Mouse (Mus musculus) testis, adult 2 months (tissue): ENCODE measurements at regions not wholly inside any gene's neighbourhood (a gene's known extent, or its start where the extent isn't known, plus 50 kb on each side); places are given as distances from the start of the nearest gene placed in this dataset.

Source experiments
- CTCF ChIP-seq: fragments of 200-500 bp; IDR thresholded peaks from 2 replicates; pipeline ENCODE4 v1.5.1; 2012; ENCODE audit warnings: low read depth, mild to moderate bottlenecking, inconsistent platforms, low read length, moderate library complexity; ENCODE audit not compliant: control insufficient read depth, insufficient read depth, insufficient replicate concordance
- POLR2A ChIP-seq: fragments of 200-500 bp; IDR thresholded peaks from 2 replicates; pipeline ENCODE4 v1.6.1; 2012; ENCODE audit warnings: low read depth, mild to moderate bottlenecking, inconsistent platforms, low read length, moderate library complexity; ENCODE audit not compliant: control insufficient read depth

DNA sequence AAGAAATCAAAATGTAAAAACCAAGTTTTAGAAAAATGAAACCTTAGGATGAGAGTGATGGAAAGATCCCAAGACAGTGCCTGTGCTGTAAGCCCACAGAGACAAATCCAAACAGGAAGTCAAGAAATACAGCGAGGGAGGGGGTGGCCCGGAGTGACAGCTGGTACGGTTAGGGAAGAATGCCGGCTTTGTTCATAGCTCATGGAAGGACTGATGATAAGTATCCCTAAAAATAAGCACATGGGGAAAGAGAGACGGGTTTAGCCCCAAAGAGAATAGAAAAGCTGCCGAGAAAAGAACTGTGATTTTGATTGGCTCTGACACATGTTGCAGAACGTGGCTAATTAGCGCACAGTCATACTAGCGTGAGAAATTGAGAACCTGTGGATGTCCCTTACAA, 382.6 kb downstream of the Cd83 start:
- TF ChIP-seq CTCF, result no peak
- no peak for TF ChIP-seq POLR2A
